Mouse (Mus musculus) B cell, adult 2 months (primary cell): ENCODE data around the gene Tmem135.

Source experiments
- DNase-seq, 2 experiments: peaks; one replicate each; pipeline ENCODE4 v3.0.0; 2022

The Tmem135 gene

GRCm38 (mm10) chr7:89174430-89174829 lies 229.6 kb downstream of the Tmem135 start:
- no peak for DNase-seq

- no peak for DNase-seq
These were observed 231.0 kb downstream of the Tmem135 start for GRCm38 (mm10) chr7:89173018-89173417.

- no peak for DNase-seq
These were observed 232.1 kb downstream of the Tmem135 start for GRCm38 (mm10) chr7:89171790-89172467.

- DNase-seq, result peak; percentile 83 to 86
These were observed 235.4 kb downstream of the Tmem135 start for GRCm38 (mm10) chr7:89168606-89169005.

- no peak for DNase-seq
These were observed 238.5 kb downstream of the Tmem135 start for GRCm38 (mm10) chr7:89165528-89165927.

DNA sequence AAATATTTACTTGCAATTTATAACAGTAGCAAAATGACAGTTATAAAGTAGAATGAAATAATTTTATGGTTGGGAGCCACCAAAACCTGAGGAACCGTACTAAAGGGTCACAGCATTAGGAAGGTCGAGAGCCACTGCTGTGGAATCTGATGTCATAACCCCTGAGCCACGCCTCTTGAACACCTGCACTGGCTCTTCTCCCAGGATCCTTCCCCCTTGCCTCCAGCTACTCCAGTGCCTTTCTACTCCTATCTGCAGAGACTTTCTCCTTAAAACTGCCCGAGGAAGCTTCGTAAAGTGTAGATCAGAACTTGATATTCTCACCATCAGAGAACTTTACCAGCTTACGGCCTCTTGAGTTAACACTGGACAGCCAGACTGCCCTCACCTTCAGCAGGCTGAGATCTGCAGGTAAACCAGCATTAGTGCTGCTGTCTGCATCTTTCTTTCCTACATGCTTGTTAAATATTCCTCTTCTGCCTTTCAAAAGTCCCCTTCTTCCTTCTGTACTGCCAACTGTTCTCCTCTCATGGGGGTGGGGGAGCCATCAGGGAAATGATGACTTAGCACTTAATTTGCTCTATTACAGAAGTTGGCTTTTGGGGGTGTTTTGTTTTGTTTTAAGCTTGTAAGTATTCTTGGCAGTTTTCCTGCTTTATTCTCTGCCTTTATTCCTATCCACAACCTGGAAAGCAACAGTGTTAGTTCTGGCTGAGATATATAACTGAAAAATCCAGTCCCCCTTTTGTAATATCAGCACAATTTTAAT lies 242.2 kb downstream of the Tmem135 start:
- no peak for DNase-seq

DNA sequence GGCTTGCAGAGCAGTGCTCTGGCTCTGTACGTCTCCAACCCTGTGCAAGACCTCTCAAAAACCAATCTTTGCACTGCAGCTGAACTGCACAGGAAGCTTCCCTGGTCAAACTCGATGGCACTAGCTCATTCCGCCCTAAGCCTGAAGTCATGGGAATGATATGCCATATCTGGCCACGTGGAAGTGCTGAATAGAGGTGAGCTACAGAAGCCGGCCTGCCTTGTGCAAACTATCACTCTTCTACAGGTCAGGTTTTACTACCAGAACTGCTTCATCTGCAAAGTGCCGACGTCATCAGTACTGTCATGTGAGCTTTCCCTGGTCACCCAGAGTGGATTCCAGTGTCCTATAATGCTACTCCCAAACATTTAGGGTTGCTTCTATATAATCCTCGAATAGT lies 246.7 kb downstream of the Tmem135 start:
- no peak for DNase-seq

DNA sequence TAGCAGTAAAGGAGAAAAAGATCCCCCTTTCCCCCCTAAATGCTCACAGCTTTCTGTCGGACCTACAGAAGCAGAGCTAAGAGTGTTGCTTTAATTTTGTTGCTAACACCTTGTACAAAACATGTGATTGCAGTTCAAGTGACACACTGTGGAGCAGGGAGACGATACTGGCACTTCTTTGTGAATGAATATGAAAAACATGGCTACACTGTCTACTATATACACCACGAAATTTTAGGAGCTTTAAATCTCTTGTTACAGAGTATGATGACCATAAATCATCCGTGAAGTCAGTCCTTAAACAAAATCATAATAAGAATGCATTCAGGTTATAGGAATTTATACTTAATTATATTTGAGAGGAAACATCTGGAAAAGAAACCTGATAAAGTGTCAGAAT lies 247.4 kb downstream of the Tmem135 start:
- DNase-seq, result no peak

DNA sequence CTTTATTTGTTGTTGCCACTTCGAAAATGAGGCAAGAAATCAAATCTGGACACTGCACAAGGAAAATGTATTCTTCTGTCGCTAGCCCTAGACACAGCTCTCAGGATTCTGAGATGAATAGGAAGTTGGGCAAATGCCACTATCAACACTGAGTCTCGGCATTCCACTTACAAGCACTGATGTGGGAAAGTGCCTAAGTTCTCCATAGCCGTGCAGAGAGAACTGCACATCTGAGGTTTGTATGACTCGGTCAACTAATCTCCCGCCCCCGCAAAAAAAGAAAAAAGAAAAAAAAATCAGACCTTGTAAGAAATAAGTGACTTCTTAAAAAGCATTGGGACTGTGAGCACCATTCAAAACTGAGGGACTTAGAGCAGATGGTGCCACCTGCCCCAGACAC lies 248.3 kb downstream of the Tmem135 start:
- no peak for DNase-seq

DNA sequence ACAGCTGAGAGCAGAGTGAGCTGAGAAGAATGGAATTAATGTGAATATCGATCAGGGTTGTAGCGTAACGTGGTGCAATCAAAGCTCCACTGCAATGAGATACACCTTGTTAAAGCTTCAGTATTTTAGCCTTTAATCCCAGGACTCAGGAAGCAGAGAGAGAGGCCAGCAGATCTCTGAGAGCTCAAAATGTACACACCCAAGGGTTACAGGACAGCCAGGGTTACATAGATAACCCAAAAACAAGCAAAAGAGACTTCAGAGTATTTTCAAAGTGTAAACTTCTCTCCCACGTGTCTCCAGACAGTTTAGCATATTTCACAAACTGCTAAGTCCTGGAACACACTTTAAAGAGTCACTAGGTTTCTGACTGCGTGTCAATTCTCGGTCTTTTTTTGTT lies 248.8 kb downstream of the Tmem135 start:
- no peak for DNase-seq

DNA sequence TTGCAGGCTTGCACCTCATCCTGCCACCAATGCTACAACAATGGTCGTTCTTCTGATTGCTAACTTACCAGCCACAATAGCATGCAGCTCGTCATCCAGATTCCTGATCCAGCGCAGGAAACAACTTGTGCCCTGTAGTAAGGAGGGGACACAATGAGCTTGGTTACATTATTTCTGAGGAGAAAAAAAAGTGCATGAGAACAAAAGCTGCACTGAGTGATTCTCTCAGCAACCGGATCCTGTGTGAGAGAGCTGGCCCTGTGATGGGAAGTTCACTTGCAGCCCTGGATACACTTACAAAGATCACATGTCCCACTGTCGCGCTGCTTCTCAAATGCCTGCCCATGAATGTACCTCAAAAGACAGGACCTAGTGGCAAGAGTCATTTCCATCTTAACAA lies 252.7 kb downstream of the Tmem135 start:
- DNase-seq, result no peak

DNA sequence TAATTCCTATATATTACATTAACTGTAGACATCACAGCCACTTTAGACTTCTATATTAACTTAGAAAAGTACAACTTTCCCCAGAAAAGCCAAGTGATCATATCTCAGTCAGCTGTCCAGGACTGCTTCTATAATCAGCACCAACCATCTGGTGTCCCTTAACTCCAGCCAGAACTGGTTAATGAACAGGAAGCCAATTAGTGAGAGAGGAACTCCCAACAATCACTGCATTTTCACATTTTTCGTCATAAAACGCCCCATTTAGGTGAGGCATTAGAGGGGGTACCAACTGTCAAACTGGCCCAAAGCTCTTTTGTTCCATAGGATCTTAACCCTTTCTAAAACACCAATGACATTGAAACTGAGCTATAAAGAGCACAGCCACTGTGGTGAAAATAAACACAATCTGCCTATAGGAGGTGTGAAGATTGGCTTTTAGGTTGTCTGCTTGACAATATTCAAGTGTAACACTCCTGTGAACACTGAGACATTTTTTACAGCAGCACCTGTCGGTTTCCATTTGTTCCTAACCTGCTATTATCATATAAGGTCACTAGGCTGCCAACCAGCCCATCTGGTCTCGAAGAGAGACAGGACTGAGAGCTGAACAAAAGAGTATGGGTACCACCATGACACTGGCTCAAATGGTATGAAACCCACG lies 263.3 kb downstream of the Tmem135 start:
- no peak for DNase-seq

GRCm38 (mm10) chr7:89134884-89135511 lies 269.0 kb downstream of the Tmem135 start:
- no peak for DNase-seq

GRCm38 (mm10) chr7:89126063-89126882 lies 277.7 kb downstream of the Tmem135 start:
- peak; percentile 74 for DNase-seq

DNA sequence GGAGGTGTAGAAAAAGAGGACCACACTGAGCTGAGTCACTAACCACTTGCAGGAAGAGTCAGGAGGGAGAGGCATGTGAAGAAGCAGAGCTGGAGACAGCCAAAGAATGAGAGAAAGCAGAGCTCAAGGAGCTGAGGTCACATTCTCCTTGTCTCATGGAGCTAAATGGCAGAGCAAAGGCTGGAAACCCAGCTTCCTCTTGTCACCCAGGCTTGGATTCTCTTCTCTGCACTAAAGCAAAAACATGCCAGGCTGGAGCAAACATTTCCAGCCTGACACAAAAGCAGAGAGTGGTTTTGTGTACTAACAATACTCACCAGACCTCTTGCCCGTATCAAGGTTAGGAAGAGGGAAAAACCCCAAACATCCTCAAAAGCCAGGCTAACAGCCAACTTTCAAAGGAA lies 287.8 kb downstream of the Tmem135 start:
- DNase-seq, result no peak

DNA sequence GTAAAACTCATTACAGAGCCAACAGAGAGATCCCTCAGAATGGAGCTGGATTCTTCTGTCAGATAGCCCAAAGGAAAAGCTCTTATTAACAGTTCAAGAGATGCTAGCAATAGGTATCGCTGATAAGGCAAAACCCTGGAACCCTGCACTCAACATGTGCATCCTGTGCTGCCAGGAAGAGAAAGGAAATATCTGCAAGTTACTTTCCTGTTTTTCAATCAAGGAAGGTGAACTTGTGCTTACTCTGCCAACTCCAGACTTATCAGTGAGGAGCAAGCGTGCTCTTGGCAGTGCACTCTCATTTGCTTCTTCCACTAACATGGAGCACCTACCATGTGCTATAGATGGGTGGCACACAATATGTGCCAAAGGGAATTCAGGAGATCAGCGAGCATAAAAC lies 288.4 kb downstream of the Tmem135 start:
- DNase-seq, result no peak

GRCm38 (mm10) chr7:89106421-89106820 lies 297.6 kb downstream of the Tmem135 start:
- DNase-seq, result no peak

- DNase-seq, result no peak
These were observed 304.3 kb downstream of the Tmem135 start for GRCm38 (mm10) chr7:89099756-89100155.
